Mouse (Mus musculus): ENCODE results near the gene Ceacam16. TPM values are rescaled to one million over a fixed set of nuclear protein-coding genes. Genes with fewer than 3 reads are reported as not detected.

The Ceacam16 gene
- polyA plus RNA-seq, 1 experiment from 2014 or later = not detected

DNA sequence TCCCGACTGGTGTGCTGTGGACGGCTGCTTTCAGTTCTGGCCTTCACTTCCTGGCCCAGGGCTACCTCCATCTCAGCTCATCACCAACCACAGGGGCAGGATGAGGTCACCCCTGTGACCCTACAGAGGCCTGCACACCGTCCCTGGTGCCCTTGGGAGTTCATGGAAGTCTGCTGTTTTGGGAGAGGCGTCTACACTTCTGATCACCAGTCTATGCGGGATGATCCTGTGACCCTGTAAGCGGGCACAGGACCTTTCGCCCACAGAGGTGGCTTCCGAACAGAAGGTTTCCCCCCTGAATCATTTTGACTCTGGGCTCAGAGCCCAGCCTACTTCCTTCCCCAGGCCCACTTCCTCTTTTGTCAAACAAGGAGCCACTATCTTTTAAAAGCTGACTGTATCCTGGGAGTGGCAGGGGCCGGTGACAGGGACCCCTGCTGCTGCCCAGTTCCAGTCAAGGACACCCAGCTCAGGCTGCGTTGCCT lies 10.1 kb upstream of the Ceacam16 start:
- H3K9ac ChIP-seq (ENCODE audit: low read depth, low read length) = no peak overlapping the region
- no peaks in the 10 kb centered on the region for H3K9me3 ChIP-seq (ENCODE audit: control insufficient read depth, low read length)
- 64% methylated on average over 10 of the region's 10 CpGs for WGBS
- H3K27me3 ChIP-seq (ENCODE audit: control insufficient read depth, insufficient read depth, low read length) = no peaks in the 10 kb centered on the region
- H3K36me3 ChIP-seq (ENCODE audit: control insufficient read depth, insufficient read depth, low read length) = no peaks in the 10 kb centered on the region
- DNase-seq (ENCODE audit: low spot score) (no peak), ATAC-seq (ENCODE audit: low FRiP score) (no peak)
- H3K4me1 ChIP-seq (replicated peaks; ENCODE audit: control insufficient read depth, insufficient read depth, low read length) = no peaks in the 10 kb centered on the region
- H3K4me3 ChIP-seq (ENCODE audit: low read depth, low read length) = no peak overlapping the region
- H3K4me2 ChIP-seq (replicated peaks; ENCODE audit: low read depth, low read length) = no peak overlapping the region
- H3K27ac ChIP-seq (ENCODE audit: low read depth, low read length) = no peak overlapping the region

DNA sequence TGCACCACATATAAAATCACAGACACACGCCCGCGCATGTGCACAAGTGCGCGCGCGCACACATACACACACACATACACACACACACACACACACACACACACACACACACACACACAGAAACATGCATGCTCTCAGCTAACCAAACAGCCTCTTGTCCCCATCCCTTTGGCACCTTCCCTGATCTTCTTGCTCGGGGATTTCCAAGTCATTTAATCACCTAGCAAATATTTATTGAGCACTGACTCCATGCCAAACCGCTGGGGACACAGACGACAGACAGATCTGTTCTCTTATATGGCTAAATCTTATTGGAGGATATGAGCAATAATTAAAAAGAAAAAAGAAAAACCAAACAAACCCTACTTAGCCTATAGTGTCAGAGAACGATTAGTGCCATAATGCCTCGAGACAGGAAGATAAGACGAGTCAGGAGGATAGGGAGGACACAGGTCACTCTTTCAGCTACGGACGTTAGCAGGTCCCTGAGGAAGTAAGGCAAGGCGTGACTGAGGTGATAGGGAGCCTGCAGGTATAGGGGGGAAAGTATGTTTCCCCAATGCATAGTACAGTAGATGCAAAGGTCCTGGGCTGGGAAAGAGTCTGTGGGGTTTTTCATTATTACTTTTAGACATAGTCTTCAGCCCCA lies 6.8 kb upstream of the Ceacam16 start:
- Histone ChIP-seq H3K9ac (ENCODE audit: low read depth, low read length) (no peak overlapping the region), H3K4me3 (ENCODE audit: low read depth, low read length) (no peak overlapping the region), H3K4me1 (replicated peaks; ENCODE audit: control insufficient read depth, insufficient read depth, low read length) (no peaks in the 10 kb centered on the region), H3K27me3 (ENCODE audit: control insufficient read depth, insufficient read depth, low read length) (no peaks in the 10 kb centered on the region), H3K36me3 (ENCODE audit: control insufficient read depth, insufficient read depth, low read length) (no peaks in the 10 kb centered on the region), H3K27ac (ENCODE audit: low read depth, low read length) (no peak overlapping the region), H3K4me2 (replicated peaks; ENCODE audit: low read depth, low read length) (no peak overlapping the region), H3K9me3 (ENCODE audit: control insufficient read depth, low read length) (no peaks in the 10 kb centered on the region)
- ATAC-seq (ENCODE audit: low FRiP score) (no peak), DNase-seq (ENCODE audit: low spot score) (no peak)
- WGBS = 93% methylated on average over 16 of the region's 16 CpGs

DNA sequence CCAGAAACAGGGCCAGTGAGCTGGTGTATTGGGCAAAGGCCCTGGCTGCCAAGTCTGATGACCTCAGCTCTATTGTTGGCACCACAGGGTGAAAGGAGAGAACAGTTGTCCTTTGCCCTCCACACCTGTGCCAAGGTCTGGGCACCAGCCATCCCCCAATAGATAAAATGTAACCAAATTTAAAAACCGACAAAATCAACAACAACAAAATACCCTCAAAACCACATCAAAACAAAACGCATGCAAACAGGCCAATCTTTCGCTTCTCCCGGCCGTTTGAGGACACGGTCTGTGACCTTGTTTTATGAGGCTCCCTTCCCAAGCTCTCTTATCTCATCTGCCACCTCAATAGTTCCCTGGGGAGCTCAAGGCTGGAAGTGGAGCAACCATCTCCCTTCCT lies 5.4 kb upstream of the Ceacam16 start:
- Histone ChIP-seq H3K9me3 (ENCODE audit: control insufficient read depth, low read length) (no peaks in the 10 kb centered on the region), H3K27ac (ENCODE audit: low read depth, low read length) (no peak overlapping the region), H3K4me2 (replicated peaks; ENCODE audit: low read depth, low read length) (no peak overlapping the region), H3K4me3 (ENCODE audit: low read depth, low read length) (no peak overlapping the region), H3K4me1 (replicated peaks; ENCODE audit: control insufficient read depth, insufficient read depth, low read length) (no peaks in the 10 kb centered on the region), H3K9ac (ENCODE audit: low read depth, low read length) (no peak overlapping the region), H3K27me3 (ENCODE audit: control insufficient read depth, insufficient read depth, low read length) (no peaks in the 10 kb centered on the region), H3K36me3 (ENCODE audit: control insufficient read depth, insufficient read depth, low read length) (no peaks in the 10 kb centered on the region)
- 88% methylated on average over 6 of the region's 6 CpGs for WGBS
- ATAC-seq (ENCODE audit: low FRiP score) (no peak), DNase-seq (ENCODE audit: low spot score) (no peak)

DNA sequence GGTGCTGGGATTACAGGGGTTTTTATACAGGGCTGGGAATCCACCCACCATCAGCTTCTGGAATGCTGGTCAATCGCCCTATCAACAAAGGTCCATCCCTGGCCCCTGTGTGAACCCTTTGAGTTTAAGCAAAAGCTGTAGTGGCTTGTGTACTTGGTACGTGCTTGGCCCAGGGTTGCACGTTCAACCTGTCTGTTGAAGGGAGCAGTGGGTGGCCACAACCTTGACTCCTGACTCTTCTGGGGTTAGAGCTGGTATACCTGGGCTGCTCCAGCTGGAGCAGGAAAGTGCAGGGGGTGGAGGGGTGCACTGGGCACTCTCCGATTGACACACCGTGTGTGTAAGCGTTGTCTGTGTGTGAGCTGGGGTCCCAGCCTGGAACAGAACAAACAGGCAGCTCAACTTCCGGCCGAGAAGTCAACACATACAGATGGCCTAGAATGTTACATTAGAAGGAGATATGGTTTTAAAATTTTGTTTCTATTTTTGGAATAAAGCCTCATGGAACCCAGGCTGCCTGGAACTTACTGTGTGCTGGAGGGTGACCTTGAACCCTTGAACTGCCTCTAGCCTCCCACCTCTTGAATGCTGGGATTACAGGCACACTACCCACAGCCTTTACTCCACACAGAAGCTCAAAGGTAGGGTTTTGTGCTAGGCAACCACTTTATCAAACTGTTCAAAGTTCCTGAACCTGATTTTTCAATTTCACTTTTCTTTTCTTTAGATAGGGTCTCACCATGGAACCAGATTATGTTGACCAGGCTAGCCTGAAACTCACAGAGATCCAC lies 4.3 kb upstream of the Ceacam16 start:
- Histone ChIP-seq H3K4me1 (replicated peaks; ENCODE audit: control insufficient read depth, insufficient read depth, low read length) (no peaks in the 10 kb centered on the region), H3K9ac (ENCODE audit: low read depth, low read length) (no peak overlapping the region), H3K36me3 (ENCODE audit: control insufficient read depth, insufficient read depth, low read length) (no peaks in the 10 kb centered on the region), H3K4me3 (ENCODE audit: low read depth, low read length) (no peak overlapping the region), H3K4me2 (replicated peaks; ENCODE audit: low read depth, low read length) (no peak overlapping the region), H3K27me3 (ENCODE audit: control insufficient read depth, insufficient read depth, low read length) (no peaks in the 10 kb centered on the region), H3K27ac (ENCODE audit: low read depth, low read length) (no peak overlapping the region), H3K9me3 (ENCODE audit: control insufficient read depth, low read length) (no peaks in the 10 kb centered on the region)
- 85% methylated on average over 8 of the region's 8 CpGs for WGBS
- ATAC-seq (ENCODE audit: low FRiP score) (no peak), DNase-seq (ENCODE audit: low spot score) (no peak)

DNA sequence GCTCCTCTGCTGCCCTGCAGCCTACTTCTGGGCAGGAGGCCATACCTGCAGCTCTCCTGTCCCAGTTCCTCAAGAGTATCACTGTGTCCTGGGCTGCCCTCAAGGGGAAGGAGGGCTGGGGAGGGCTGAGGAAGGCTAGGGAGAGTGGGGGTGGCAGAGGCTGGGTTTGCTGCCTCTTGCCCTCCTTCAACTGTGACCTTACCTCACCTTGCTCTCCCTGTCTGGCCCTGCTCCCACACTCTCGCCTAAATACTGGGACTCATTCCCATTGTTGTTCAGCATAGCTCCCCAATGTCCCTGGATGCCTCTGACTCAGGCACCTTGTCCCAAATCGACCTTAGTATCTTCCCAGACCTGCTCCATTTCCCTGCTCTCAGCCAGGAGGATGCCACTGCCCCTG lies 3.1 kb upstream of the Ceacam16 start:
- WGBS = 37% methylated on average over 2 of the region's 2 CpGs

DNA sequence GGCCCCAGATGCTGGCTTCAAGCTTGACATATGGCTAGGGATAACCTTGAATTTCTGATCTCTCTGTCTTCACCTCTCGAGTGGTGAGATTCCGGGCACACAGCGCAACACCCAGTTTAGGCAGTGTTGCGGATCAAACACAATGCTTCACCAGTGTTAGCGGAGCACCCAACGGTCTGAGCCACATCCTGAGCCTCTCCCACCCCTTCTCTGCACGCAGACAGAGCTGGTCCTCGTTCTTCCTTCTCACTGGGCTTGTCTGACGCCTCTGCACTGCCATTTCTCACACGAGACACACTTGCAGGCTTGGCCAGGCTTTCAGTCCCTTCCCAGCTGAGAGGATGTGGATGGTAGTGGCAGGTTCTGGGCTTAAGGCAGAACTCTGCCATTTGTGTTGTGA lies 1.4 kb downstream of the Ceacam16 start:
- ATAC-seq (ENCODE audit: low FRiP score) (no peak), DNase-seq (ENCODE audit: low spot score) (no peak)
- WGBS = 77% methylated on average over 10 of the region's 10 CpGs
- H3K4me3 ChIP-seq (ENCODE audit: low read depth, low read length) = no peak overlapping the region
- no peaks in the 10 kb centered on the region for H3K36me3 ChIP-seq (ENCODE audit: control insufficient read depth, insufficient read depth, low read length)
- H3K27me3 ChIP-seq (ENCODE audit: control insufficient read depth, insufficient read depth, low read length) = no peaks in the 10 kb centered on the region
- H3K9me3 ChIP-seq (ENCODE audit: control insufficient read depth, low read length) = no peaks in the 10 kb centered on the region
- H3K27ac ChIP-seq (ENCODE audit: low read depth, low read length) = no peak overlapping the region
- no peaks in the 10 kb centered on the region for H3K4me1 ChIP-seq (replicated peaks; ENCODE audit: control insufficient read depth, insufficient read depth, low read length)
- no peak overlapping the region for H3K9ac ChIP-seq (ENCODE audit: low read depth, low read length)
- no peak overlapping the region for H3K4me2 ChIP-seq (replicated peaks; ENCODE audit: low read depth, low read length)

More for the DNA sequence above, 3.1 kb upstream of the Ceacam16 start:
- Histone ChIP-seq H3K27ac (ENCODE audit: low read depth, low read length) (no peak overlapping the region), H3K4me1 (replicated peaks; ENCODE audit: control insufficient read depth, insufficient read depth, low read length) (no peaks in the 10 kb centered on the region), H3K36me3 (ENCODE audit: control insufficient read depth, insufficient read depth, low read length) (no peaks in the 10 kb centered on the region), H3K27me3 (ENCODE audit: control insufficient read depth, insufficient read depth, low read length) (no peaks in the 10 kb centered on the region), H3K9me3 (ENCODE audit: control insufficient read depth, low read length) (no peaks in the 10 kb centered on the region), H3K9ac (ENCODE audit: low read depth, low read length) (no peak overlapping the region), H3K4me2 (replicated peaks; ENCODE audit: low read depth, low read length) (no peak overlapping the region), H3K4me3 (ENCODE audit: low read depth, low read length) (no peak overlapping the region)
- ATAC-seq (ENCODE audit: low FRiP score) (no peak), DNase-seq (ENCODE audit: low spot score) (no peak)

DNA sequence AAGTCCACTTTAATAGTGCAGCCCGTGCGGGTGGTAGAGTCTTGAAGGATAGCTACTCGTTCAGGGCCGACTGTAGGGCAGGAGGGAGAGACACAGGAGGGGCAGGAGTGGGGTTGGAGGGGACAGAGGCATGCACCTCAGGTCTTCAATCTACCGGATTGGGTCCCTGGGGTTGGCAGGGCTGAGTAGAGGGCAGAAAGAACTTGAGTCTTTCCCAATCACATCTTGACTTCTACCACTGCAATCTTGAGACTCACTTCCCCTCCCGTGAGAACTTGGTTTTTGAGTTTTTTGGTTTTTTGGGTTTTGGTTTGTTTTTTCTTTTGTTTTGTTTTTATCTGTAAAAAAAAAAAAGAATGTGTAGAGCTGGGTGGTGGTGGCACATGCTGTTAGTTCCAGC lies 4.8 kb downstream of the Ceacam16 start:
- H3K4me2 ChIP-seq (replicated peaks; ENCODE audit: low read depth, low read length) = no peak overlapping the region
- 0 out of 2 replicates have a peak, but pooled peaks cover 3% of the 10 kb centered on the region for H3K27me3 ChIP-seq (ENCODE audit: control insufficient read depth, insufficient read depth, low read length)
- no peak for ATAC-seq (ENCODE audit: low FRiP score)
- H3K27ac ChIP-seq (ENCODE audit: low read depth, low read length) = no peak overlapping the region
- H3K9me3 ChIP-seq (ENCODE audit: control insufficient read depth, low read length) = no peaks in the 10 kb centered on the region
- no peaks in the 10 kb centered on the region for H3K4me1 ChIP-seq (replicated peaks; ENCODE audit: control insufficient read depth, insufficient read depth, low read length)
- no peak overlapping the region for H3K9ac ChIP-seq (ENCODE audit: low read depth, low read length)
- H3K4me3 ChIP-seq (ENCODE audit: low read depth, low read length) = no peak overlapping the region
- no peak for DNase-seq (ENCODE audit: low spot score)
- H3K36me3 ChIP-seq (ENCODE audit: control insufficient read depth, insufficient read depth, low read length) = no peaks in the 10 kb centered on the region
- 86% methylated on average over 6 of the region's 6 CpGs for WGBS

DNA sequence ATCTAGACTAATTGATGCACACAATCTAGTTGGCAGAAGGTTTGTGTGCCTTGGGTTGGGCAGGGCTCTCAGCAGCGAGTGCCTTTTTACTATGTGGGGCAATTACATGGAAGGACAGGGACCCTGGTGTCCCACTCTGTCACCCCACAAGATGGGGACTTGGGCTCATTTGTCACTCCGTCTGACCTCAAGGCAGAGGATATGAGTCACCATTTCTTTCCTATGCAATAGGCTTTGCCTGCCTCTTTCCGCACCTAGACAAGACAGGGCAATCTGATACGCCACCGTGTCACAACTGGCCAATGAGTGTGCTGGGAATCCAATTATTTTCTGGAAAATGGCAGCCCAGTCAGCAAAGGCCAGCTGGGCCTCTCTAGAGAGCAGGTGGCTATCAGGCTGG lies 5.4 kb downstream of the Ceacam16 start:
- Histone ChIP-seq H3K4me1 (replicated peaks; ENCODE audit: control insufficient read depth, insufficient read depth, low read length) (no peaks in the 10 kb centered on the region), H3K27me3 (ENCODE audit: control insufficient read depth, insufficient read depth, low read length) (0 out of 2 replicates have a peak, but pooled peaks cover 5% of the 10 kb centered on the region), H3K36me3 (ENCODE audit: control insufficient read depth, insufficient read depth, low read length) (no peaks in the 10 kb centered on the region), H3K27ac (ENCODE audit: low read depth, low read length) (no peak overlapping the region), H3K9ac (ENCODE audit: low read depth, low read length) (no peak overlapping the region), H3K4me2 (replicated peaks; ENCODE audit: low read depth, low read length) (no peak overlapping the region), H3K4me3 (ENCODE audit: low read depth, low read length) (no peak overlapping the region), H3K9me3 (ENCODE audit: control insufficient read depth, low read length) (no peaks in the 10 kb centered on the region)
- DNase-seq (ENCODE audit: low spot score) (no peak), ATAC-seq (ENCODE audit: low FRiP score) (no peak)
- WGBS = 87% methylated on average over 5 of the region's 5 CpGs

DNA sequence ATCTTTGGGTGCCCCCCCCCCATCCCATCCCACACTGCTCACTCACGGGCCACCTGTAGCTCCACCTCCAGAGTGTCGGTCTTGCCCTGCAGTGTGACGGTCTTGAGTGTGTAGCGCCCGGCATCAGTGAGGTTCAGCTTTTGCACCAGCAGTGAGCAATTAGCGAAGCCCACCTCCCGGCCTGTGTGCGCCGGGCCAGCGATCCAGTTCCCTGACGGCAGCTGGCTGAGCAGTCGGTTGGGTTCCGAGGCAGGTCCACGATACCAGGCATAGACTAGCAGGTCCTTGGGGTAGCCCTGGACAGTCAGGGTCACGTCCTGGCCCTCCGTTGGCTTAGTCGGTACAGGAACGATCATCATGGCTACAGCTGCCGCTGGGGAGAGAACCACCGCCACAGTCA lies 7.6 kb downstream of the Ceacam16 start:
- Histone ChIP-seq H3K4me3 (ENCODE audit: low read depth, low read length) (no peak overlapping the region), H3K9me3 (ENCODE audit: control insufficient read depth, low read length) (no peaks in the 10 kb centered on the region), H3K4me2 (replicated peaks; ENCODE audit: low read depth, low read length) (no peak overlapping the region), H3K27ac (ENCODE audit: low read depth, low read length) (no peak overlapping the region), H3K36me3 (ENCODE audit: control insufficient read depth, insufficient read depth, low read length) (no peaks in the 10 kb centered on the region), H3K27me3 (ENCODE audit: control insufficient read depth, insufficient read depth, low read length) (0 out of 2 replicates have a peak, but pooled peaks cover 5% of the 10 kb centered on the region), H3K9ac (ENCODE audit: low read depth, low read length) (no peak overlapping the region), H3K4me1 (replicated peaks; ENCODE audit: control insufficient read depth, insufficient read depth, low read length) (no peaks in the 10 kb centered on the region)
- no peak for DNase-seq (ENCODE audit: low spot score)
- WGBS = 90% methylated on average over 20 of the region's 20 CpGs
- ATAC-seq (ENCODE audit: low FRiP score) = no peak

Measured in hindbrain, embryonic 11.5 days (tissue).